Mouse (Mus musculus): ENCODE measurements at regions not wholly inside any gene's neighbourhood (a gene's known extent, or its start where the extent isn't known, plus 50 kb on each side); places are given as distances from the start of the nearest gene placed in this dataset.
"Not testable (repeated sequence)": the region's sequence is repeated elsewhere in the genome, so short reads cannot be mapped to it uniquely, and the experiment has no call there.

- DNase-seq (ENCODE audit: low read depth) = no peak
Measured at GRCm38 (mm10) chr15:59733031-59733810, 283.2 kb downstream of the 4933412E24Rik start.

DNA sequence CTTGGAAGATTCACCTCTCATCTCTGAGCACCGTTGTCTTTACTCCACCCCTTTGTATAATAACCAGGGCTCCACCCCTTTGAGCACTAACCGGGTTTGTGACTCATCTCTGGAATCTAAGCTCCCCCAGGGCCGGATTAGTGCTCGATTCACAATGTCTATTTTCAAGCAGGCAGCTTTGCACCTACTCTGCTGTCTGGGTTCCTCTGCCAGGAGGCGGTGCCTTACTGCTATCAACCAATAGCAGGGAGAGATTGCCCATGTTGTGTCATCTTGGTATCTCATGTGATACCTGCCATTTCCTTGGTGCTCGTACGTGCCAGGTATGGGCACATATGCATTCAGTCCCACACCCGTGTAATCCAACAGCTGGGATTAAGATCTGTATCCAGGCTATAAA is 285.3 kb downstream of the 4933412E24Rik start:
- DNase-seq (ENCODE audit: low read depth) = peak; percentile 62

DNA sequence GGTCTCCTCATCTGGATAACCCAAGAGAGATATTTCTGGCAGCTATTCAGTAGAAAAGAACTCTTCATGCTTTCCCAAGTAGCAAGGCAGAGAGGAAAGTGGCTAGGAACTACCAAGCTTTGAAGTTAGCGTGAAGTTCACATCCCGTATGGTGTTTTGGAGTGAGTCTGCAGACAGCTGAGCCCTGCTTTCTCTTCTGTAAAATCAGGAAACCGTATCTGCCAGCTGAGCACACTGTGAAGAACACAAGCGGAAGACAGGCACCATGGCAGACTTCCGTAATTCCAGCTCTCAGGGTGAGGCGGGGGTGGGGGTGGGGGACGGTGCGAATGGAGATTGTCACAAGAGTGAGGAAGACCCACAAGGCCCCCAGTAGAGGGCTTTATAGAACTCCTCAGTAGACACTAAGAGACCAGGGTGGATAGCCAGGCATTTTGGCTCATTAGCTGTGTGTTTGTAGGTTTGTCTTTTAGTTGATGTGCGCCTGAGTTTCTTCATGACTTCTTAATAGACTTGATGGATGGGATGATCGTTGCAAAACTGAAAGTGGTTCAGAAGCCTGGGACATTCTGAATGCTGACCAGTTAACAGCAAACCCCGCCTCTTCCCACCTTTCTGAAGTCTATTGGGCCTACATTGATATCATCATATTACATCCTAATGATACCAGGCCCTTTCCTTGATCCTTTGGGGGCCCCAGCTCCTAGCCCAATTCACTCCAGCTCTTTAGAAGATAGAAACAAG is 287.4 kb downstream of the 4933412E24Rik start:
- DNase-seq (ENCODE audit: low read depth) = no peak

DNA sequence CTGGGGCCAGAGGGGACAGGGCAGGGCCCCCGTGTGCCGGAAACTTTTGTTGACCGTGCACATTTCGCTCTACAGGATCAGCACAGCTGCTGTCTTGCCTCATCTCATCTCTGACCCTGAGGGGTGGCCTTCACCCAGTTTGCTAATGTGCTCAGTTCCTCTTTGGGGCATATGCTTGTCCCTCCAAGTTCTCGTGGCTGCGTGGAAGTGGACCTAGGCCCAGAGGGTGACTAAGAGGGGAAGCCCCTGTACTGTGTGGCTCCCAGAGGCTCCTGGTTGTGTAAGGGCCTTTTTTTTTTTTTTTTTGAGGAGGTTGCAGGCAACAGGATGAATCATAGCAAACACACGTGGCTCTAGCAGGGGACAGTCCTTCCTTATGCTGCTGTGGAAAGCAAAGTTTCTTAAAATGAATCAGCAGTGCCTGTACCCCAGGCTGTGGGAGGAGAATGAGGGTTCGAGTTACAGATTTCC is 288.2 kb downstream of the 4933412E24Rik start:
- DNase-seq (ENCODE audit: low read depth) = peak; percentile 86

- no peak for DNase-seq (ENCODE audit: low read depth)
Measured at GRCm38 (mm10) chr15:59725881-59726280, 290.5 kb downstream of the 4933412E24Rik start.

DNA sequence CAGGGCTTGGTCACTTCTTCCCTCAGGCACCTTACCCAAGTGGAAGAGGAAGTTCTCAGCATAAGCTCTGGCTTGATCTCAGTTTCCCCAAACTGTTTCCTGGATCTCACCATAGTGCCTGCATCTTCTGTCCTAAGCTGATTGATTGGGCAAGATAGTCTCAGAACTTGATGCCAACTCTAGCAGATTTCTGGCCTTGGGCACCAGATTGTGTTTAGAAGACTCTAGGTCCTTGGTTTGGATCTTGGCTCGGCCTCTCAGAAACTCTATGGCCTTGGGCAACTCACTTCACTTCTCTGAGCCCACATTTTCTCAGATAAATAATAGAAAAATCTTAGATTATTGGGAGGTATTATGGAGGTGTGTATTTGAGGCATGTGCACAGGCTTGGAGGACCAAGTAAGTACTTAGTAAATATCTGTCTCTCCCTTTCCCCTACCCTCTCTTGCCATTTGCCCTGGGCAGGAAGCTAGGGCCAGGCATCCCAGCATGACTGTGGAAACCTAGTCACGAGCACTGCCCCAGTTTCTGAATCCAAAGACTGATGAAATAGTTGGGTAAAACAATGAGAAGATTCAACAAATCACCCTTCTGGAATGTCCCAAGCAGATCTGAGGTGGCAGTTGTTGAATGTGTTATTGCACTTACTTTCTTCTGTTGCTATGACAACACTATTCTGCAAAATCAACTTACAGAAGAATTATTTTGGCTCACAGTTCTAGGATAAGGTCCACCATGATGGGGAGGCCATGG is 293.6 kb downstream of the 4933412E24Rik start:
- DNase-seq (ENCODE audit: low read depth) = no peak

DNA sequence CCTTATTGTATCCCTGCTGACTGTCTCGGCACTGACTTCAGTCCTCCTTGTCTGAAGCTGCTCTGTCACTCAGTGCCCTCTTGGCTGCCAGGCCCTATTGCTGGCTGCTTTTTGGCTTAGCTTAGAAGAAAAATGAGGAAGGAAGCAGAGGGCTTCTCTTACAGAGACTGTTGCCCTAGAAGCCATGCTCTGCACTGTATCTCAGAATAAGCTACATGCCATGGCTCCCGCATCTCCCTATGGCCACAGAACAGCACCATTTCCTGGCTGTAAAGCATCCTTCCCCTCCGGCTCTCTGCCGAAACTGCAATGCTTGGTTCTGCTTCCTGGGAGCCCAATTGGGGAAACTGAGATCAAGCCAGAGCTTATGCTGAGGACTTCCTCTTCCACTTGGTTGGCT is 295.0 kb downstream of the 4933412E24Rik start:
- no peak for DNase-seq (ENCODE audit: low read depth)

- DNase-seq (ENCODE audit: low read depth) = no peak
Measured at GRCm38 (mm10) chr15:59721018-59721417, 295.4 kb downstream of the 4933412E24Rik start.

DNA sequence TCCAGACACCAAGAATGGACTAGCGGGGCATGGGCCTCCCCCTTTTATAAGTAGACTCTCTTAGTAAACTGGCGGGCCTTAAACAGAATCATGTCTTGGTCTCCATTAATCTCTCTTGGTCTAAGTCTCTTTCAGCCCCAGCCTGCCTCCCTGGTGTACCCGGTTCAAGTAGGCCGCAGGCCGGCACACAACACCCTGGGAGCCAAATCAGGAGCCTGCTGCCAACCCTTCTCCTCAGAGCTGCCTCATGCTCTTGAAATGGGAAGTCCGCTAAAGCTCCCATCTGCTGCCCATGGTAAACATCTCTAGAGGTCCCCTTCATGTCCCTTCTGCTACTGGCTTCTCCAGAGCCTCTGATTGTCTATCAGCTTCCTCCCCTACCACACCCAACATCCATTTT is 296.3 kb downstream of the 4933412E24Rik start:
- no peak for DNase-seq (ENCODE audit: low read depth)

DNA sequence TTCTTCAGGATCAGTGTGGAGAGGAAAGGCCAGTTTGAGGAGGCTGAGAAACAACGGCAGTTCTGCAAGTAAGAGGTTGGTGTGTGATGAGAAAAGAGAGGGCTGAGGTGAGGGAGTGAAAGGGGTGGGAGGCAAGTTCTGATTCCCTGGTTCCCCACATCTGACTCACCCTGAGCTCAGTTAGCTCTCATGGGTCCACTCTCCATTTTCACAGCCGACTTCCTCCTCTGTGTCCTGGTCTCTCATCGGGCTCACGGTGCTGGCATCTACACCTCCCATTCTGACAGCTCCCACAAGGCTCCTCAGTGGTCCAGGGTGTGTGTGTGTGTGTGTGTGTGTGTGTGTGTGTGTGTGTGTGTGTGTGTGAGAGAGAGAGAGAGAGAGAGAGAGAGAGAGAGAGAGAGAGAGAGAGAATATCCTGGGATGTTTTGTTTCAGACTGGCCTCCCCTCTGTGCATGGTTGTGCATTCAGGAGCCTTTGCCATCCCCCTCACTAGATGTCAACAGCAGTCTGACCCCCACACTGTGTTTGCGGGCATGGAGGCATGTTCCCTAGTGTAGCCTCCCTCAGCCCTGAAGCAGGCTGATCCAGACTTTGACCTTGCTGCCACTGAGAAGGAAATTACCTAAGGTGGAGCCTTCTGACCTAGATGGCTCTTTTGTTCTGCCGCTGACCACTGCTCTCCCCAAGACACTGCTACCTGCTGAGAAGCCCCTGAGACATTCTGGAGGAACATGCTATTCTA is 296.9 kb downstream of the 4933412E24Rik start:
- DNase-seq (ENCODE audit: low read depth) = not testable (repeated sequence)

- DNase-seq (ENCODE audit: low read depth) = peak; percentile 40
Measured at GRCm38 (mm10) chr15:59716872-59717271, 299.5 kb downstream of the 4933412E24Rik start.

GRCm38 (mm10) chr15:59715951-59716350 is 300.5 kb downstream of the 4933412E24Rik start:
- DNase-seq (ENCODE audit: low read depth) = peak; percentile 33

- DNase-seq (ENCODE audit: low read depth) = peak; percentile 58
Measured at GRCm38 (mm10) chr15:59713965-59714739, 302.3 kb downstream of the 4933412E24Rik start.

DNA sequence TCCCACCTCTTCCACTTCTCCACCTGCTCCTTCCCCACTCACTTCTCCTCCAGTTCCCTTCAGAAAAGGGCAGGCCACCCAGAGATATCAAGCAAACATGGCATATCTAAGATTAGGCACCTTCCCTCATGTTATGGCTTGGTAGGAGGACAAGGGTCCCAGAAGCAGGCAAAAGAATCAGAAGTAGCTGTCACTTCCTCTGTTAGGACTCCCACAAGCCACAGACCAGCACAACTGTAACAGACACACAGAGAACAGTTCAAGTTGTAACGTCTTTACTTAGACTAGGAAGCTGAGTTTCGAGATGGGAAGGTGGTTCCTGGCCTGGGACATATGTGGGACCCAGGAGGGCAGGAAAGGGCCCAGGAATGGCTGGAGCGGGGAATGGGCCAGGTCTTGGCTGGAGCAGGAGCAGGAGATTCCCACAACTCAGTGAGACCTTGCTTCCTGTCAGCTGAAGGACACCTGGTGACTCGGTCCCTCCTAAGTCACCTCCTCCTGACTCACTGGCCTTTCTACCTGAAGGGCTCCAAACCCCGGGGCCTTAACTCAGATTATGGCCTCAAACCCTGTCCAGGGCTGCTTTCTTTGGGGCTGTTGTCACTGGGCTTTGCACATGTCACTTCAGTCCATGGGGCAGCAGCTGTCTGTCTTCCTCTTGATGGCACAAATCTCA is 304.2 kb downstream of the 4933412E24Rik start:
- no peak for DNase-seq (ENCODE audit: low read depth)

- DNase-seq (ENCODE audit: low read depth) = no peak
Measured at GRCm38 (mm10) chr15:59709925-59710324, 306.5 kb downstream of the 4933412E24Rik start.

- DNase-seq (ENCODE audit: low read depth) = no peak
Measured at GRCm38 (mm10) chr15:59708402-59708801, 308.0 kb downstream of the 4933412E24Rik start.

GRCm38 (mm10) chr15:59707081-59707480 is 309.3 kb downstream of the 4933412E24Rik start:
- no peak for DNase-seq (ENCODE audit: low read depth)
